Mouse (Mus musculus): ENCODE results near the gene Haus5. TPM values are rescaled to one million over a fixed set of nuclear protein-coding genes. Genes with fewer than 3 reads are reported as not detected.
A peak's percentile ranks its signal among the peaks of the same experiment; 100 is the strongest.

Gene Haus5
- polyA plus RNA-seq, 1 experiment from 2014 or later = 68.9 TPM

DNA sequence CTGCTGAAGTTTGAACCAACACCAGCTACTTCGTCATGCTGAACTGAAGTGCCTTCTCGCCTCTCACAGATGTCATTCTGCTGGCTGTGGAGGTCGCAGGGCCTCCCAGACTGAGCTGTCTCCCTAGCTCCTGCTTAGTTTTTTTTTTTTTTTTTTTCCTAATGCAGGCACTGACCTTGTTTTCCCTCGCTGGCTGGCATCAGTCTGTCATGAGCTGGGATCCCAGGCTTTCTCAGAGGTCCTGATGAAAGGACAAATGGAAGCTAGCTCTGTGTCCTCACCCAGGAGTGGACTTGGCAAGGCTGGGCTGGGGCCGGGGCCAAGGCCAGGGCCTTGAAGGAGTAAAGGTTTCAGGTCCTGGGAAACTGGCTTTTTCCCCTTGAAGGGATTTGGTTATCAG, 17.1 kb upstream of the Haus5 start:
- no peaks in the 10 kb centered on the region for H3K36me3 ChIP-seq (ENCODE audit: control insufficient read depth, insufficient read depth, low read length)
- no peak overlapping the region for H3K27ac ChIP-seq (ENCODE audit: low read depth, low read length)
- H3K9ac ChIP-seq (ENCODE audit: low read length) = no peak overlapping the region
- no peak overlapping the region for H3K4me2 ChIP-seq (ENCODE audit: low read depth, low read length, severe bottlenecking)
- no peak for ATAC-seq (replicated peaks; ENCODE audit: low FRiP score)
- WGBS = 78% methylated on average over 5 of the region's 5 CpGs
- no peak for DNase-seq (ENCODE audit: low spot score)
- H3K4me1 ChIP-seq (replicated peaks; ENCODE audit: control insufficient read depth, insufficient read depth, low read length) = no peaks in the 10 kb centered on the region
- no peak overlapping the region for H3K4me3 ChIP-seq (ENCODE audit: low read depth, low read length)
- no peaks in the 10 kb centered on the region; the same call in 1 of the 2 replicates for H3K9me3 ChIP-seq (ENCODE audit: control insufficient read depth, low read length)
- no peaks in the 10 kb centered on the region for H3K27me3 ChIP-seq (ENCODE audit: control insufficient read depth, insufficient read depth, low read length)

DNA sequence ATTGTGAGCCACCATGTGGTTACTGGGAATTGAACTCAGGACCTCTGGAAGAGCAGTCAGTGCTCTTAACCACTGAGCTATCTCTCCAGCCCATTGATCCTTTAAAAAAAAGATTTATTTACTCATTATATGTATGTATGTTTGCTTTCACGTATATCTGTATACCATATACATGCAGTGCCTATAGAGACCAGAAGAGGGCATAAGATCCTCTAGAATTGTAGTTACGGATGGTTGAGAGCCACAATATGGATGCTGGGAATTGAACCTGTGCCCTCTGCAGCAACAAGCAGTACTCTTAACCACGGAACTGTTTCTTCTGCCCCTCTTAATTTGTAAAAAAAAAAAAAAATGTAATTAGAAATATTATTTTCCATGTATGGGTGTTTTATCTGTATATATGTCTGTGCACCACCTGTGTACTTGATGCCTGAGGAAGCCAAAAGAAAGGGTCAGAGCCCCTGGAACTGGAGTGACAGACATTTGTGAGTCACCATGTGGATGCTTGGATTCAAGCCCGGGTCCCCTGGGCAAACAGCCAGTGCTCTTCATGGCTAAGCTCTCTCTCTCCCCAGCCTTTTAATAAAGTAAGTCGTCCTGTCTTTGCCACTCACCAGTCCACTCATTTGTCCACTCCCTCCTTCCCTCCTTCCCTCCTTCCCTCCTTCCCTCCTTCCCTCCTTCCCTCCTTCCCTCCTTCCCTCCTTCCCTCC, 13.6 kb upstream of the Haus5 start:
- Histone ChIP-seq H3K36me3 (ENCODE audit: control insufficient read depth, insufficient read depth, low read length) (no peaks in the 10 kb centered on the region), H3K4me2 (ENCODE audit: low read depth, low read length, severe bottlenecking) (no peak overlapping the region), H3K4me3 (ENCODE audit: low read depth, low read length) (no peak overlapping the region), H3K27ac (ENCODE audit: low read depth, low read length) (no peak overlapping the region), H3K27me3 (ENCODE audit: control insufficient read depth, insufficient read depth, low read length) (no peaks in the 10 kb centered on the region), H3K9me3 (ENCODE audit: control insufficient read depth, low read length) (no peaks in the 10 kb centered on the region; the same call in 1 of the 2 replicates), H3K9ac (ENCODE audit: low read length) (no peak overlapping the region), H3K4me1 (replicated peaks; ENCODE audit: control insufficient read depth, insufficient read depth, low read length) (no peaks in the 10 kb centered on the region)
- DNase-seq (ENCODE audit: low spot score) (no peak), ATAC-seq (replicated peaks; ENCODE audit: low FRiP score) (no peak)
- 71% methylated on average over 5 of the region's 5 CpGs for WGBS

DNA sequence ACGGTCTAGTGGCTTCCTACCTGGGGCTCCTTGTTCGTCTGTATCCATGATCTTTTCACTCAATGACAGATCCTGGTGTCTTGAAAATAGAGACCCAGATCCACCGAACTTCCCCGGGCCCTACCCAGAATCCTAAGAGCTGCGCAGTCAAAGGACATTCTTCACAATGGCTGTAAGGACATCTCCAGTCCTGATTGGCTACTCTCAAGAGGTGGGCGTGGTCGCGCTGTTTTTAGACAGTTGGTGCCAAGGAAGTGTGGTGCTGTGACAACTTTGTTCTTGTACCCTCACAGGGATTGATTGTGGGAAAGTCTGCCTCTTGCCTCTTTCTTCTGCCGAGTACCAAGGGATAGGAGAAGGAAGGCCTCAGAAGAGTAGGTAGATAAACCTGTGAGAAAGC, 6.7 kb upstream of the Haus5 start, which contains the start of gene Pmis2:
Pmis2 (minus strand) TSS at position 126 of the 400 bp plus-strand sequence.
- ATAC-seq (replicated peaks; ENCODE audit: low FRiP score) = no peak
- no peaks in the 10 kb centered on the region for H3K4me1 ChIP-seq (replicated peaks; ENCODE audit: control insufficient read depth, insufficient read depth, low read length)
- H3K9me3 ChIP-seq (ENCODE audit: control insufficient read depth, low read length) = no peaks in the 10 kb centered on the region
- DNase-seq (ENCODE audit: low spot score) = no peak
- WGBS = 72% methylated on average over 9 of the region's 9 CpGs
- H3K27ac ChIP-seq (ENCODE audit: low read depth, low read length) = no peak within 1 kb of the TSS
- H3K4me3 ChIP-seq (ENCODE audit: low read depth, low read length) = no peak within 1 kb of the TSS
- no peaks in the 10 kb centered on the region for H3K27me3 ChIP-seq (ENCODE audit: control insufficient read depth, insufficient read depth, low read length)
- H3K9ac ChIP-seq (ENCODE audit: low read length) = no peak within 1 kb of the TSS
- H3K4me2 ChIP-seq (ENCODE audit: low read depth, low read length, severe bottlenecking) = no peak within 1 kb of the TSS
- no peaks in the 10 kb centered on the region for H3K36me3 ChIP-seq (ENCODE audit: control insufficient read depth, insufficient read depth, low read length)

DNA sequence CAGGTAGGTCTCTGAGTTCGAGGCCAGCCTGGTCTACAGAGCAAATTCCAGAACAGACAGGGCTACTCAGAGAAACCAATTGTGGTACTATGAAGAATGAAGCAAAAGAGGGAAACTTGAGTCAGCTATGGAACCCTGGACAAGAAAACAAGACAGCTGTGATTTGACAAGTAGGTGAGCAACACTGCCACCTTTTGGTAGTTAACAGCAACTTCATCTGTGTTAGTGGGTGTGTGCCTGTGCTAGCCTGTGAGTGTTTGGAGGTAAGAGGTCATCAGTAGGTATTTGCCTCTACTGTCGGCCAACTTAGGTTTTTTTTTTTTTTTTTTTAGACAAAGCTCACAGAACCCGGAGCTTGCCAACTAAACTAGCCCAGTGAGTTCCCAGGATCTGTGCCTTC, 4.4 kb upstream of the Haus5 start:
- Histone ChIP-seq H3K27me3 (ENCODE audit: control insufficient read depth, insufficient read depth, low read length) (no peaks in the 10 kb centered on the region), H3K9me3 (ENCODE audit: control insufficient read depth, low read length) (no peaks in the 10 kb centered on the region), H3K36me3 (ENCODE audit: control insufficient read depth, insufficient read depth, low read length) (no peaks in the 10 kb centered on the region), H3K4me3 (ENCODE audit: low read depth, low read length) (no peak overlapping the region), H3K4me2 (ENCODE audit: low read depth, low read length, severe bottlenecking) (no peak overlapping the region), H3K4me1 (replicated peaks; ENCODE audit: control insufficient read depth, insufficient read depth, low read length) (peaks cover 2% of the 10 kb centered on the region; the same call in 1 of the 2 replicates), H3K27ac (ENCODE audit: low read depth, low read length) (no peak overlapping the region), H3K9ac (ENCODE audit: low read length) (no peak overlapping the region)
- 45% methylated on average over 3 of the region's 3 CpGs for WGBS
- no peak for ATAC-seq (replicated peaks; ENCODE audit: low FRiP score)
- no peak for DNase-seq (ENCODE audit: low spot score)

DNA sequence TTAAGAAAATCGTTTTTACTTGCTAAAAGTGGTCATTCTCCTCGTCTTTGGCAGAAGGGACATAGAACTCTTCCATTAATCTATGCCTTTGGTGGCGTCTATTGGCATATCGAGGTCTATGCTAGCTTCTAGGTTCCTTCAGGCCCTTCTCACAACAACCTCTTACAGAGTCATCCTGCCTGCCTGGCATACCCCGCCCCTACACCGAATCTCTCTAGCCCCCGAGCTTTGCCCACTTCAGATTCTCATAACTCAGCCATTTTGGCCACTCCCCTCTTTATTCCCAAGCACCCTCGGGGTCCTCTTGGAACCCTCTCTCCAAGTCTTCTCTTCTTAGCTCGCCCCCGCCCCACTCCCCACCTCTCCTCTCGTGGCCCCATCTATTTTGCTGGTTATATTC, 527 bp upstream of the Haus5 start:
- ATAC-seq (replicated peaks; ENCODE audit: low FRiP score) = 0 out of 2 replicates have a peak, but pooled peaks have one; percentile 45
- Histone ChIP-seq H3K27ac (ENCODE audit: low read depth, low read length) (no peak overlapping the region), H3K4me2 (ENCODE audit: low read depth, low read length, severe bottlenecking) (peak overlapping the region; percentile 66), H3K9me3 (ENCODE audit: control insufficient read depth, low read length) (no peaks in the 10 kb centered on the region), H3K36me3 (ENCODE audit: control insufficient read depth, insufficient read depth, low read length) (no peaks in the 10 kb centered on the region; the same call in 1 of the 2 replicates), H3K4me3 (ENCODE audit: low read depth, low read length) (peak overlapping the region; percentile 70), H3K4me1 (replicated peaks; ENCODE audit: control insufficient read depth, insufficient read depth, low read length) (peaks cover 2% of the 10 kb centered on the region; the same call in 1 of the 2 replicates), H3K9ac (ENCODE audit: low read length) (peak overlapping the region; percentile 70), H3K27me3 (ENCODE audit: control insufficient read depth, insufficient read depth, low read length) (no peaks in the 10 kb centered on the region)
- DNase-seq (ENCODE audit: low spot score) = no peak
- WGBS = 5% methylated on average over 11 of the region's 11 CpGs

DNA sequence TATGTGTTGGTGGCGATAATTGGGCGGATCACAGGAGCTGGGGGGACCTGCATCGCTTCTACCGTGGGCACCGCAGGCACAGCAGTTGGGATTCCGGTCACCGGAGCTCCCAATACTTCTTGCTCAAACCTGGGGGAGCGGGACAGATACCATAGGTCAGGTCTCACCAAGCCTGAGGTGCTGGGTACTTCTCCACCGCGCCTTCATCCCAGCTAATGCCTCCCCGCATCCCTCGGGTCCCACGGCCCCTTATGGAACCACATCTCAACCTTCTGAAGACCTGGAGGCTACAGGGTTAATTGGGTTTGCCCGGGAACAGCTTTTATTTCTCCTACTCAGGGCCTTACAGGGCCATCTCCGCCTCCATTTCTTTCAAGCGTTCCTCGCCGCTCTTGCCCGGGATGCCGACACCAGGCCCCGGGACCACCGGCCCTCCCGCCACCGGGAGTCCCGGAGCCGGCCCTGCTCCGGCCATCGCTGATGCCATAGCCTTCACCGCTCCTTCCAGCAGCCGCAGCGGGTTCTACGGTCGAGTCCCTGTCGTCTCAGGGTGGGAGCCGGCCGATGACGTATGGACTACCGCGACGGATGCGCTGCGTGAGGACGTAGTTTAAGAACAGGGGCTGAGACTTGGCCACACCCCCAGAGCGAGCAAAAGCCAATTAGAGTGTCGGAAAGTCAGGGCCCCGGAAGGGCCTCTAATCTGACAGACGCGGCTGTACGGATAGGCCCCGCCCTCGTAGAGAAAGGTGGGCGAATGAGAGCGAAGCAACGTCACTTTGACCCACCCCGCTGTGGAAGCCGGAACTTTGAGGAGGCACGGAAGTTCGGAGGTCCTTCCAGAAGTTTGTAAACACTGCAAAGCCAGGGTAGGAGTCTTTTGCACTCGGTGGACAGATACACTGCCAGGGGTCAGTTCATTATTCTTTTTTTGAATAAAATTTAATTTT, 14.9 kb downstream of the Haus5 start, which contains the start of gene Rbm42:
Rbm42 (minus strand) TSS at position 727 of the 950 bp plus-strand sequence.
- Histone ChIP-seq H3K27ac (ENCODE audit: low read depth, low read length) (peak within 1 kb of the TSS; percentile 48; the same call in 1 of the 2 replicates), H3K4me3 (ENCODE audit: low read depth, low read length) (peak within 1 kb of the TSS; percentile 94), H3K4me1 (replicated peaks; ENCODE audit: control insufficient read depth, insufficient read depth, low read length) (peaks cover 3% of the 10 kb centered on the region), H3K9me3 (ENCODE audit: control insufficient read depth, low read length) (no peaks in the 10 kb centered on the region), H3K27me3 (ENCODE audit: control insufficient read depth, insufficient read depth, low read length) (no peaks in the 10 kb centered on the region), H3K4me2 (ENCODE audit: low read depth, low read length, severe bottlenecking) (peak within 1 kb of the TSS; percentile 89), H3K36me3 (ENCODE audit: control insufficient read depth, insufficient read depth, low read length) (peaks cover 7% of the 10 kb centered on the region; the same call in 1 of the 2 replicates), H3K9ac (ENCODE audit: low read length) (peak within 1 kb of the TSS; percentile 91)
- 2% methylated on average over 59 of the region's 59 CpGs for WGBS
- DNase-seq (ENCODE audit: low spot score) (peak; percentile 97), ATAC-seq (replicated peaks; ENCODE audit: low FRiP score) (peak; percentile 99)

DNA sequence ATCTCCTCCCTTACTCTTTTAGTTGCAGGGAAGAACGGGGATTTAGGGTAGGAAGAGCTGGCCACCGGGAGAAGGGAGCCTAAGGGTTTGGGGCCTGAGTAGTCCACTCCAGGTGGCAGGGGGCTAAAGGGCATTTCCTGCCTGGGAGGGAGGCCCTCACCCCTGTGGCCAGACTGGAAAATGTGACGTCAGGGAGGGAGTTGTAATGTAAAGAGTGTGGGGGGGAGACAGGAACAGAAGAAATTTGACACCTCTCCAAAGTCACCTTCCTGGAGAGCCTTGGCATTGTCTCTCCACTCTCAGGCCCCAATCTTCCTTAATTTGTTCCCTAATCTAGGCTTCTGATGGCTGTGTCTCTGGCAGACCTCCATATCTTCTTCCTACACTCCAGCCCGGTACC, 25.7 kb downstream of the Haus5 start:
- Histone ChIP-seq H3K27me3 (ENCODE audit: control insufficient read depth, insufficient read depth, low read length) (peaks cover 24% of the 10 kb centered on the region), H3K4me2 (ENCODE audit: low read depth, low read length, severe bottlenecking) (no peak overlapping the region), H3K9me3 (ENCODE audit: control insufficient read depth, low read length) (no peaks in the 10 kb centered on the region), H3K36me3 (ENCODE audit: control insufficient read depth, insufficient read depth, low read length) (no peaks in the 10 kb centered on the region; the same call in 1 of the 2 replicates), H3K4me3 (ENCODE audit: low read depth, low read length) (no peak overlapping the region), H3K27ac (ENCODE audit: low read depth, low read length) (no peak overlapping the region), H3K4me1 (replicated peaks; ENCODE audit: control insufficient read depth, insufficient read depth, low read length) (peaks cover 5% of the 10 kb centered on the region; the same call in 1 of the 2 replicates), H3K9ac (ENCODE audit: low read length) (no peak overlapping the region)
- WGBS = 29% methylated on average over 4 of the region's 4 CpGs
- no peak for ATAC-seq (replicated peaks; ENCODE audit: low FRiP score)
- DNase-seq (ENCODE audit: low spot score) = no peak

DNA sequence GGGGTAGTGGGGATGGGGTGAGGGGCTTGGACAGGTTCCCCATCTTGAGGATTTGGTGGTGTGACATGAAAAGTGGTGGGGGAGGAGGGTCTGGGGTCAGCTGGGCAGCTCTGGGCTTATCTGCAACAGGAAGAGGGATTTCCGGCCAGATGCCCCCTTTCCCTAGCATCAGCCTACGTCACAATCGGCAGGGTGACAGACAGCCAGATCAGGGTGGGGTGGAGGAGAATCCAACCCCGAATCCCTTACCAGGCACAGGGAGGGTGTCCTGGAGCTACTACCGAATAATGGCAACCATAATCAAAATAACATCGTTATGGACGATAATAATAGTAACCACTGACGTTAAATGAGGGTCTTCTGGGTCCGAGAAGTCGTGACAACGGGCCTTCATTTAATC, 28.4 kb downstream of the Haus5 start:
- no peak overlapping the region for H3K4me3 ChIP-seq (ENCODE audit: low read depth, low read length)
- 27% methylated on average over 11 of the region's 11 CpGs for WGBS
- H3K27me3 ChIP-seq (ENCODE audit: control insufficient read depth, insufficient read depth, low read length) = peaks cover 44% of the 10 kb centered on the region

More for the DNA sequence above, 28.4 kb downstream of the Haus5 start:
- no peak overlapping the region for H3K27ac ChIP-seq (ENCODE audit: low read depth, low read length)
- H3K9me3 ChIP-seq (ENCODE audit: control insufficient read depth, low read length) = no peaks in the 10 kb centered on the region
- H3K9ac ChIP-seq (ENCODE audit: low read length) = no peak overlapping the region
- H3K4me1 ChIP-seq (replicated peaks; ENCODE audit: control insufficient read depth, insufficient read depth, low read length) = peaks cover 7% of the 10 kb centered on the region; the same call in 1 of the 2 replicates
- H3K4me2 ChIP-seq (ENCODE audit: low read depth, low read length, severe bottlenecking) = no peak overlapping the region
- H3K36me3 ChIP-seq (ENCODE audit: control insufficient read depth, insufficient read depth, low read length) = no peaks in the 10 kb centered on the region
- no peak for ATAC-seq (replicated peaks; ENCODE audit: low FRiP score)
- DNase-seq (ENCODE audit: low spot score) = no peak

Data from forebrain, embryonic 11.5 days (tissue).